Mouse (Mus musculus) heart, adult 2 months (tissue): ENCODE measurements at regions not wholly inside any gene's neighbourhood (a gene's known extent, or its start where the extent isn't known, plus 50 kb on each side); places are given as distances from the start of the nearest gene placed in this dataset.

ENCODE experiments used
- CTCF ChIP-seq: fragments of 200-600 bp; IDR thresholded peaks from 2 replicates; pipeline ENCODE4 v1.8.1; 2022; ENCODE audit warnings: antibody characterized with exemption, mild to moderate bottlenecking, moderate library complexity
- POLR2A ChIP-seq: fragments of 200-500 bp; IDR thresholded peaks from 2 replicates; pipeline ENCODE4 v1.6.1; 2011; ENCODE audit warnings: mild to moderate bottlenecking, low read depth, low read length, control low read depth; ENCODE audit not compliant: insufficient read depth

- TF ChIP-seq CTCF (no peak), POLR2A (no peak)
Measured at GRCm38 (mm10) chr13:97421831-97422230, 180.9 kb downstream of the Enc1 start.
